Mouse (Mus musculus): ENCODE results near the gene Sbk2. TPM values are rescaled to one million over a fixed set of nuclear protein-coding genes. Genes with fewer than 3 reads are reported as not detected.

Sbk2 gene
- polyA plus RNA-seq, 1 experiment from 2014 or later, result not detected

DNA sequence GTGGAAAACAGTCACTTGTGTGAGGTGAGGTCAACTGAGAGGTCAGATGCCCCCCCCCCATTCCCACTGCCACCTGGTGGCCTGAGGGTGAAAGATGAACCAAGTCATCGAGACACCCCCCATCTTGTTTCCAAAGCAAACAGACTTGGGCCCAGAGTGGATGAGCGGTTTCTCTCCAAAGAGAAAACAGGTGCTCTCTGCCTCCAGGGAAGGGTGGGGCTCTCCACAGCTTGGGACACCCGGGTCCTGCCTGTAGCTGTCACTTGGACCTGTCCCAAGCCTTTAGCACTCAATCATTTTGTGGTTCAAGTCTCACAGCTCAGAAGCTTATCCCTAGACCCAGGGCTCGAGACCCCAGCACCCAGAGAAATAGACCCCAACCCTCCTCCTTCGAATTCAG is 679 bp downstream of the Sbk2 start:
- ATAC-seq (ENCODE audit: low FRiP score, low TSS enrichment) (no peak), DNase-seq (ENCODE audit: low spot score) (no peak)
- no peak overlapping the region for H3K27ac ChIP-seq (replicated peaks)
- H3K36me3 ChIP-seq (ENCODE audit: control insufficient read depth, insufficient read depth, low read length), result no peaks in the 10 kb centered on the region
- 51% methylated on average over 5 of the region's 5 CpGs for WGBS
- no peak overlapping the region for H3K9ac ChIP-seq (ENCODE audit: low read length)
- TF ChIP-seq EP300 (optimal IDR thresholded peaks at IDR 0.05), result no peak
- TF ChIP-seq CTCF (IDR thresholded peaks at IDR 0.05; ENCODE audit: low read depth), result peak; percentile 30; the same call in 1 of the 2 replicates
- H3K27me3 ChIP-seq (ENCODE audit: control insufficient read depth, insufficient read depth, low read length), result no peaks in the 10 kb centered on the region
- H3K9me3 ChIP-seq (ENCODE audit: control insufficient read depth, low read length), result no peaks in the 10 kb centered on the region
- H3K4me3 ChIP-seq (ENCODE audit: low read depth, low read length), result no peak overlapping the region
- H3K4me1 ChIP-seq (replicated peaks; ENCODE audit: control insufficient read depth, insufficient read depth), result peaks cover 4% of the 10 kb centered on the region; the same call in 1 of the 2 replicates
- no peak overlapping the region for H3K4me2 ChIP-seq (replicated peaks; ENCODE audit: low read depth)

DNA sequence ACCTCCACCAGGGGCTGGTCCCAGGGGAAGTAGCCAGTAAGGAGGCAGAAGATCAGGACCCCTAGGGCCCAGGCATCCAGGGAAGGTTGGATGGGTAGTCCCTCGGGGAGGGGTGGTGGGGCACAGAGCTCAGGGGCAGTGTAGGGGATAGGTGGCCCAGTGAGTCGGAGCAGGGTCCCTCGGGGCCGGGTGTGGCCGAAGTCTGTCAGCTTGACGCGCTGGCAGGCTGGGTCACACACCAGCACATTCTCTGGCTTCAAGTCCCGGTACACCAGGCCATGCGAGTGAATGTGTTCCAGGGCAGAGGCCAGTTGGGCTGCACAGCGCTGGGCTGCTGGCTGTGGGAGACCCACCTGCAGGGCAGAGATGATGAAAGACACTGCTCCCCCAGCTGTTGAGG is 6.8 kb downstream of the Sbk2 start:
- no peak overlapping the region for H3K9ac ChIP-seq (ENCODE audit: low read length)
- no peak overlapping the region for H3K27ac ChIP-seq (replicated peaks)
- DNase-seq (ENCODE audit: low spot score), result no peak
- no peak for ATAC-seq (ENCODE audit: low FRiP score, low TSS enrichment)
- WGBS, result 67% methylated on average over 10 of the region's 10 CpGs
- H3K4me2 ChIP-seq (replicated peaks; ENCODE audit: low read depth), result no peak overlapping the region
- H3K36me3 ChIP-seq (ENCODE audit: control insufficient read depth, insufficient read depth, low read length), result no peaks in the 10 kb centered on the region
- no peak for TF ChIP-seq EP300 (optimal IDR thresholded peaks at IDR 0.05)
- no peak for TF ChIP-seq CTCF (IDR thresholded peaks at IDR 0.05; ENCODE audit: low read depth)
- no peaks in the 10 kb centered on the region for H3K4me1 ChIP-seq (replicated peaks; ENCODE audit: control insufficient read depth, insufficient read depth)
- no peaks in the 10 kb centered on the region for H3K27me3 ChIP-seq (ENCODE audit: control insufficient read depth, insufficient read depth, low read length)
- H3K9me3 ChIP-seq (ENCODE audit: control insufficient read depth, low read length), result no peaks in the 10 kb centered on the region
- H3K4me3 ChIP-seq (ENCODE audit: low read depth, low read length), result no peak overlapping the region

DNA sequence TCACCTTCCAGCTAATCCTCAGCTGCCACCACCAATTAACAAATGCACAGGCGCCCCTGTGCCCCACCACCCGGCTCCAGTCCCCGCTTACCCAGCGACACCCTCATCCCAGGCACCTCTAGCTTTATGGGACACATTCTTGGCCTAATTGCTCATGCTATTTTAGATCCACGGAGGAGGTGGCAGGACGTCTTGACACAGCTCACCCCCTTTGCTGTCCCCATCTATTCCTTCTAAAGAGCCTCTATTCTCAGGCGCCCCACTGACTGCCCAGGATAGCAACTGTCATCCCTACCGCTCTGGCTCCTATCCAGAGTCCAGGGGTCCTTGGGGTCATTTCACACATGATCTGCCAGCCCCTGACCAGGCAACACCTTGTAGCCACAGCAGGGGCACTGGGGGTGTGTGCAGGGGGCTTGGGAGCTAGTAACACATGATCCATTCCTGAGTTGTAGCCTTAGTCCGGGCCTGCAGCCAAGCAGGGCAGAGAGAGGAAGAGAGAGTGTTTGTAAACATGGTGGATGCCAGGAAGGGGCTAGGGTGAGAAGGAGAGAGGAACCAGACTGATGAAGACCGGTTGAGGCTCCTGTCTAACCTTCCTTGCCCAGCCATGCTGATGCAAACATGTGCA is 10.3 kb downstream of the Sbk2 start:
- ATAC-seq (ENCODE audit: low FRiP score, low TSS enrichment) (no peak), DNase-seq (ENCODE audit: low spot score) (no peak)

DNA sequence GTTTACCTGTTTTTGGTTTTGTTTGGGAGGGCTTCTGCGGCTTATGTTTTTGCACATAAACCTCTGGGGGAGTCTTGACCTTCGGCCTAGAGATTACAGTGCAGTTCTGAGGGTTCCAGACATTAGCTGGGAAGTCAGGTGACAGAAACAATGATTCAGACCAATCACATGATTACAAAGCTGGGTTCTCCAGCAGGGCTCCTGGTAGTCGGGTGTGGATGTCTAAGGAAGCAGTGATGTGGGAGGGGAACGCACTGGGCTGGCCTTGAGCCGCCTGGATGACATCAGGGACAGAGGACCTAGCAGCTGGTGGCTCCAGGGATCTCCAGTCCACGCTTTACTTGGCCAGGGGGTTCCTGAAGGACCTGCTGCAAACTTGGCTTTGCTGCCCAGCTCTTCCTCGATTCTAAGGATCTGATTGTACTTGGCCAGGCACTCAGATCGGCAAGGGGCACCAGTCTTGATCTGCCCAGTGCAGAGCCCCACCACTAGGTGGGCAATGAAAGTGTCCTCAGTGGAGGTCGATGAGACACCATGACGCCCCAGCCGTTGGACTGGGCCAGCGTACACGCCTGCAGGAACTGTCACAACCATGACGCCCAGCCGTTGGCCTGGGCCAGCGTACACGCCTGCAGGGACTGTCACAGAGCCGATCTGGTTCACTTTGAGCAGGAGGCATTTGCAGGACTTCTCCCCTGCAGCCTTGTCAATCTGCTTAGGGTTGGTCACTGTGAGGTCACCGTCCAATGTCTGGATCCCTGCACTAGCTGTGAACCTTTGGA is 13.5 kb downstream of the Sbk2 start:
- Histone ChIP-seq H3K27me3 (ENCODE audit: control insufficient read depth, insufficient read depth, low read length) (no peaks in the 10 kb centered on the region), H3K4me2 (replicated peaks; ENCODE audit: low read depth) (no peak overlapping the region), H3K27ac (replicated peaks) (no peak overlapping the region), H3K9ac (ENCODE audit: low read length) (no peak overlapping the region), H3K4me1 (replicated peaks; ENCODE audit: control insufficient read depth, insufficient read depth) (no peaks in the 10 kb centered on the region), H3K36me3 (ENCODE audit: control insufficient read depth, insufficient read depth, low read length) (no peaks in the 10 kb centered on the region), H3K4me3 (ENCODE audit: low read depth, low read length) (no peak overlapping the region), H3K9me3 (ENCODE audit: control insufficient read depth, low read length) (no peaks in the 10 kb centered on the region)
- WGBS, result 75% methylated on average over 19 of the region's 19 CpGs
- TF ChIP-seq EP300 (optimal IDR thresholded peaks at IDR 0.05) (no peak), CTCF (IDR thresholded peaks at IDR 0.05; ENCODE audit: low read depth) (no peak)
- ATAC-seq (ENCODE audit: low FRiP score, low TSS enrichment) (peak; percentile 50; the same call in 1 of the 2 replicates), DNase-seq (ENCODE audit: low spot score) (no peak)

More for the DNA sequence above, 10.3 kb downstream of the Sbk2 start:
- Histone ChIP-seq H3K4me3 (ENCODE audit: low read depth, low read length) (no peak overlapping the region), H3K36me3 (ENCODE audit: control insufficient read depth, insufficient read depth, low read length) (no peaks in the 10 kb centered on the region), H3K27me3 (ENCODE audit: control insufficient read depth, insufficient read depth, low read length) (no peaks in the 10 kb centered on the region), H3K4me2 (replicated peaks; ENCODE audit: low read depth) (no peak overlapping the region), H3K9ac (ENCODE audit: low read length) (no peak overlapping the region), H3K4me1 (replicated peaks; ENCODE audit: control insufficient read depth, insufficient read depth) (no peaks in the 10 kb centered on the region), H3K27ac (replicated peaks) (no peak overlapping the region), H3K9me3 (ENCODE audit: control insufficient read depth, low read length) (no peaks in the 10 kb centered on the region)
- no peak for TF ChIP-seq CTCF (IDR thresholded peaks at IDR 0.05; ENCODE audit: low read depth)
- TF ChIP-seq EP300 (optimal IDR thresholded peaks at IDR 0.05), result no peak
- WGBS, result 22% methylated on average over 10 of the region's 10 CpGs

DNA sequence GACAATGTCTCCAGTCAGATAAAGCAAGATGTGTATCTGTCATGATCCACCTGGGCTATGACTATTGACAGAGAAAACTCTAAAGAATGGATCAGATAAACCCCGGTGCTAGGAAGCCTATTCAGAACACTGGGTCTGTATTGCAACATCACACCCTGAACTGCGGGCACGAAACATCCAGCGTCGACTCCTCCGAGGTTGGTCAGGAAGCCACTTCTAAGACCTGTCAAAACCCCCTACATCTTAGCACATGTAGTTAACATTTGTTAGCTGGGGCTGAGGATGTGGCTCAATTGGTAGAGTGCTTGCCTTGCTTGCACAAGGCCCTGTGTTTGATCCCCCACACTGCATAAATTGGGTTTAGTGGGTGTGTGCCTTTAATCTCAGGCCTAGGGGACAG is 15.8 kb downstream of the Sbk2 start:
- no peak overlapping the region for H3K9ac ChIP-seq (ENCODE audit: low read length)
- TF ChIP-seq EP300 (optimal IDR thresholded peaks at IDR 0.05) (no peak), CTCF (IDR thresholded peaks at IDR 0.05; ENCODE audit: low read depth) (no peak)
- DNase-seq (ENCODE audit: low spot score) (no peak), ATAC-seq (ENCODE audit: low FRiP score, low TSS enrichment) (no peak)
- H3K4me2 ChIP-seq (replicated peaks; ENCODE audit: low read depth), result no peak overlapping the region
- 38% methylated on average over 6 of the region's 6 CpGs for WGBS
- no peaks in the 10 kb centered on the region for H3K27me3 ChIP-seq (ENCODE audit: control insufficient read depth, insufficient read depth, low read length)
- H3K4me1 ChIP-seq (replicated peaks; ENCODE audit: control insufficient read depth, insufficient read depth), result no peaks in the 10 kb centered on the region
- H3K36me3 ChIP-seq (ENCODE audit: control insufficient read depth, insufficient read depth, low read length), result no peaks in the 10 kb centered on the region
- no peak overlapping the region for H3K4me3 ChIP-seq (ENCODE audit: low read depth, low read length)
- H3K27ac ChIP-seq (replicated peaks), result no peak overlapping the region
- H3K9me3 ChIP-seq (ENCODE audit: control insufficient read depth, low read length), result no peaks in the 10 kb centered on the region

DNA sequence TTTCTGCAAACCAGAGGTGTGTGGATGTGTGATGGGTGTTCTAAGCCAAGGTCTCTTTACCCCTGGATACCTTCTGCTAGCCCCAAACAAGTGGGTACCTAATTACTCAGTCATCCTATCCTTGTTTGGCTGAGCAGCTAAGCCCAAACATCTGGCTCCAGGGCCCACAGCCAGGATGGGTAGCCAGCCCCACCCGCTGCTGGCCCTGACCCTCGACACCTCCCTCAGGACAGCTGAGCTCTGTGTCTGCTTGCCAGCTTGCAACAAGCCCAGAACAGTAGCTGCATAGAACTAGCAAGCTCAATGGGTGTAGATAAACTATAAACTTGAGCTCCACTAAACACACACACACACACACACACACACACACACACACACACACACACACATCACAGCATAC is 16.4 kb downstream of the Sbk2 start:
- TF ChIP-seq EP300 (optimal IDR thresholded peaks at IDR 0.05) (no peak), CTCF (IDR thresholded peaks at IDR 0.05; ENCODE audit: low read depth) (no peak)
- Histone ChIP-seq H3K4me1 (replicated peaks; ENCODE audit: control insufficient read depth, insufficient read depth) (no peaks in the 10 kb centered on the region), H3K4me2 (replicated peaks; ENCODE audit: low read depth) (no peak overlapping the region), H3K27ac (replicated peaks) (no peak overlapping the region), H3K9ac (ENCODE audit: low read length) (no peak overlapping the region), H3K36me3 (ENCODE audit: control insufficient read depth, insufficient read depth, low read length) (no peaks in the 10 kb centered on the region), H3K4me3 (ENCODE audit: low read depth, low read length) (no peak overlapping the region), H3K27me3 (ENCODE audit: control insufficient read depth, insufficient read depth, low read length) (no peaks in the 10 kb centered on the region), H3K9me3 (ENCODE audit: control insufficient read depth, low read length) (no peaks in the 10 kb centered on the region)
- 15% methylated on average over 2 of the region's 2 CpGs for WGBS
- ATAC-seq (ENCODE audit: low FRiP score, low TSS enrichment) (no peak), DNase-seq (ENCODE audit: low spot score) (no peak)
